Mouse (Mus musculus) C2C12 (cell line): Measurements from ENCODE around the gene Hipk2. TPM values are rescaled to one million over a fixed set of nuclear protein-coding genes. Genes with fewer than 3 reads are reported as not detected.

Experiments
- H3K27me3 ChIP-seq: one replicate; pipeline ENCODE4 v1.6.1; 2011; ENCODE audit not compliant: control insufficient read depth, insufficient read depth, insufficient read length
- H3K36me3 ChIP-seq: one replicate; pipeline ENCODE4 v1.6.1; 2011; ENCODE audit not compliant: control insufficient read depth, insufficient read depth
- H3K4me3 ChIP-seq: one replicate; pipeline ENCODE4 v1.5.1; 2011; ENCODE audit warnings: mild to moderate bottlenecking, control low read depth; ENCODE audit not compliant: poor library complexity, insufficient read depth, severe bottlenecking
- H3K79me2 ChIP-seq: one replicate; pipeline ENCODE4 v1.6.1; 2011; ENCODE audit not compliant: control insufficient read depth, insufficient read depth
- H3K79me3 ChIP-seq: one replicate; pipeline ENCODE4 v1.6.1; 2011; ENCODE audit warnings: low read depth, control low read depth
- H3ac ChIP-seq: one replicate; pipeline ENCODE3; 2011; ENCODE audit warnings: low read depth; ENCODE audit not compliant: control insufficient read depth, insufficient read length
- CEBPB ChIP-seq: IDR thresholded peaks from one replicate; pipeline ENCODE4 v1.6.1; 2011; ENCODE audit warnings: low read depth, mild to moderate bottlenecking, control low read depth, moderate library complexity
- CTCF ChIP-seq: IDR thresholded peaks from one replicate; pipeline ENCODE4 v1.5.1; 2011; ENCODE audit not compliant: control insufficient read depth, insufficient read depth, insufficient read length
- FOSL1 ChIP-seq: IDR thresholded peaks from one replicate; pipeline ENCODE4 v1.8.0; 2011; ENCODE audit warnings: mild to moderate bottlenecking, low read length; ENCODE audit not compliant: poor library complexity, insufficient read depth, severe bottlenecking
- MAX ChIP-seq: IDR thresholded peaks from one replicate; pipeline ENCODE4 v1.6.1; 2011; ENCODE audit warnings: mild to moderate bottlenecking, control low read depth
- MYOD1 ChIP-seq: IDR thresholded peaks from one replicate; pipeline ENCODE4 v1.6.1; 2011; ENCODE audit warnings: low read depth; ENCODE audit not compliant: control insufficient read depth, insufficient read length
- MYOG ChIP-seq: IDR thresholded peaks from one replicate; pipeline ENCODE4 v1.6.1; 2011; ENCODE audit not compliant: control insufficient read depth, insufficient read length; ENCODE audit errors: extremely low read depth
- USF1 ChIP-seq: IDR thresholded peaks from one replicate; pipeline ENCODE4 v1.6.1; 2011; ENCODE audit warnings: low read depth, mild to moderate bottlenecking, control low read depth, moderate library complexity
- polyA plus RNA-seq: library from polyadenylated mRNA; unstranded; fragments of >200 nt; fragmentation: generic; extraction: Trizol; gene quantifications from one replicate; pipeline ENCODE4 v1.2.1, GENCODE M21; 2012; ENCODE audit warnings: missing spikeins

The Hipk2 gene
- polyA plus RNA-seq, 1 experiment: 13.6 TPM

GRCm38 (mm10) chr6:38805612-38806011 lies 70.4 kb downstream of the Hipk2 start:
- Histone ChIP-seq H3K27me3 (no peaks in the 10 kb centered on the region), H3K36me3 (peaks cover 6% of the 10 kb centered on the region)
- TF ChIP-seq MYOG (no peak), MAX (no peak), FOSL1 (no peak), MYOD1 (no peak), USF1 (no peak), CTCF (no peak), CEBPB (no peak)

GRCm38 (mm10) chr6:38801252-38801651 lies 74.7 kb downstream of the Hipk2 start:
- Histone ChIP-seq H3K27me3 (no peaks in the 10 kb centered on the region), H3K36me3 (peaks cover 6% of the 10 kb centered on the region), H3K4me3 (no peak overlapping the region), H3K79me3 (peaks cover 3% of the 10 kb centered on the region), H3K79me2 (peaks cover 6% of the 10 kb centered on the region), H3ac (no peak overlapping the region)
- TF ChIP-seq MAX: no peak

More at GRCm38 (mm10) chr6:38805612-38806011, 70.4 kb downstream of the Hipk2 start:
- Histone ChIP-seq H3ac (no peak overlapping the region), H3K79me2 (peaks cover 39% of the 10 kb centered on the region), H3K4me3 (no peak overlapping the region), H3K79me3 (peaks cover 12% of the 10 kb centered on the region)

- H3ac ChIP-seq: no peak overlapping the region
- no peak for TF ChIP-seq CEBPB
- no peak for TF ChIP-seq USF1
- no peak for TF ChIP-seq MYOG
- no peaks in the 10 kb centered on the region for H3K79me3 ChIP-seq
- H3K79me2 ChIP-seq: peaks cover 6% of the 10 kb centered on the region
- H3K36me3 ChIP-seq: no peaks in the 10 kb centered on the region
- H3K4me3 ChIP-seq: no peak overlapping the region
- H3K27me3 ChIP-seq: no peaks in the 10 kb centered on the region
Measured at GRCm38 (mm10) chr6:38797548-38797947, 78.4 kb downstream of the Hipk2 start.

- H3K79me3 ChIP-seq: no peaks in the 10 kb centered on the region
- no peaks in the 10 kb centered on the region for H3K27me3 ChIP-seq
- H3ac ChIP-seq: no peak overlapping the region
- H3K36me3 ChIP-seq: no peaks in the 10 kb centered on the region
- no peak overlapping the region for H3K4me3 ChIP-seq
- TF ChIP-seq CTCF (no peak), CEBPB (no peak), MAX (no peak), USF1 (no peak), MYOD1 (no peak), MYOG (no peak), FOSL1 (no peak)
- peaks cover 3% of the 10 kb centered on the region for H3K79me2 ChIP-seq
Measured at GRCm38 (mm10) chr6:38796993-38797392, 79.0 kb downstream of the Hipk2 start.

GRCm38 (mm10) chr6:38796388-38796787 lies 79.6 kb downstream of the Hipk2 start:
- H3K4me3 ChIP-seq: no peak overlapping the region
- H3K36me3 ChIP-seq: no peaks in the 10 kb centered on the region
- no peaks in the 10 kb centered on the region for H3K79me3 ChIP-seq
- H3K27me3 ChIP-seq: no peaks in the 10 kb centered on the region
- H3K79me2 ChIP-seq: peaks cover 3% of the 10 kb centered on the region
- no peak overlapping the region for H3ac ChIP-seq
- no peak for TF ChIP-seq CEBPB
- no peak for TF ChIP-seq FOSL1
- TF ChIP-seq USF1: no peak
- no peak for TF ChIP-seq MYOG
- TF ChIP-seq MAX: no peak
- no peak for TF ChIP-seq CTCF
- TF ChIP-seq MYOD1: no peak

- Histone ChIP-seq H3K79me3 (no peaks in the 10 kb centered on the region), H3ac (no peak overlapping the region), H3K27me3 (no peaks in the 10 kb centered on the region), H3K79me2 (peaks cover 7% of the 10 kb centered on the region), H3K4me3 (no peak overlapping the region), H3K36me3 (no peaks in the 10 kb centered on the region)
- no peak for TF ChIP-seq CTCF
- TF ChIP-seq MAX: no peak
- TF ChIP-seq CEBPB: no peak
- no peak for TF ChIP-seq USF1
- TF ChIP-seq FOSL1: no peak
- TF ChIP-seq MYOG: no peak
- no peak for TF ChIP-seq MYOD1
Measured at GRCm38 (mm10) chr6:38795096-38795816, 80.7 kb downstream of the Hipk2 start.
